Mouse (Mus musculus) spleen, postnatal 14 days (tissue): ENCODE data around the gene Tia1.

Experiments
- DNase-seq, 2 experiments: peaks; one replicate each; pipeline ENCODE4 v3.0.0; 2021 to 2022; ENCODE audit warnings: low spot score in 2 of 2

The Tia1 gene

DNA sequence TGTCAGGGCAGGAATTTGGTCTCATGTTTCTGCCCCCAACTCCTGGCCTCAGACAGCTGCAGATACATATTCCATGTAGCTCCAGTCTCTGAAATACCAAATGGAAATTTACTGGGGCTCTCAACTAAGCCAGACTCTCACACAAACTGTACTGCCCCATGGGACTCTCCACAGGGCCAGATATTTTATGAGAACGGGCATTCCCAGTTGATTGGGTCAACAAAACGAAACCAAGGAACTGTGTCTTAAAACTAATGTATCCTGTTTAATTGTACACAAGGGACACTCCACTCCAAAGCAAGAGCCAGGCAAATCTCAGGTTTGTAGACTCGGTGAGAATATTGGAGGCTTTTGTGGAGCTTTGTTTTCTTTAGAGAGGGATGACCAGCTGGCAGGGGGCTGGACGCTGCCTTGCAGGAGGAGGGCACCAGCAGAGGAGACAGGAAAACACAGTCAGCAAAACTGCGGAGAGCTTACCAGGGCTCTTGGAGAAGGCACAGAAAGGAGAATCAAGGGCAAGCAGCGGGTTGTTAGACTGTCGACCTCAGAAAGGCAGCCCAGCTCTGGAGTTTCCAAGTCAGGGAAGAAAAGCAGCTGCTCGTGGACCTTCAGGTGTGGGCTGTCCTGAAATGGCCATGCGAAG, 76.3 kb downstream of the Tia1 start:
- no peak for DNase-seq

DNA sequence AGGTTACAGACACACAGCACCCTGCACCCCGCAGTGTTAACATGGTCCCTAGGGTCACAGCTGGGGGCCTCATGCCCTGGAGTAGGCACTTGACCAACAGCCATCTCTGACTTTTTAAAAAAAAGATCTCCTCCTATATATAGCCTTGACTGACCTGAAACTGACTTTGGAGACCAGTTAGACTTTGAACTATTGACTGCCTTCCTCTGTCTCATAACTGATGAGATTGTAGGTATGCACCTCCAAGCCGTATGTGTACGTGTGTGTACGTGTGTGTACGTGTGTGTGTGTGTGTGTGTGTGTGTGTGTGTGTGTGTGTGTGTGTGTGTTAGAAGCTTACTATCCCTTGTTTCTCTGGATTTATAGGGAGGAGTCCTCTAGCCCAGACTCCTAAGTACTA, 77.9 kb downstream of the Tia1 start:
- no peak for DNase-seq
